Mouse (Mus musculus) brain, embryonic 18.5 days (tissue): ENCODE measurements around the gene B4galt1.
"Not testable (repeated sequence)": the region's sequence is repeated elsewhere in the genome, so short reads cannot be mapped to it uniquely, and the experiment has no call there.

Experiments
- DNase-seq: peaks from one replicate; pipeline ENCODE4 v3.0.0-alpha.2; 2012; ENCODE audit warnings: low read depth, low spot score

B4galt1 gene

GRCm38 (mm10) chr4:40819151-40819550, 34.7 kb downstream of the B4galt1 start:
- no peak for DNase-seq

GRCm38 (mm10) chr4:40818421-40818820, 35.4 kb downstream of the B4galt1 start:
- no peak for DNase-seq

- DNase-seq, result no peak
Observed at GRCm38 (mm10) chr4:40817936-40818335, 35.9 kb downstream of the B4galt1 start.

GRCm38 (mm10) chr4:40815775-40816372, 37.9 kb downstream of the B4galt1 start:
- DNase-seq, result no peak

DNA sequence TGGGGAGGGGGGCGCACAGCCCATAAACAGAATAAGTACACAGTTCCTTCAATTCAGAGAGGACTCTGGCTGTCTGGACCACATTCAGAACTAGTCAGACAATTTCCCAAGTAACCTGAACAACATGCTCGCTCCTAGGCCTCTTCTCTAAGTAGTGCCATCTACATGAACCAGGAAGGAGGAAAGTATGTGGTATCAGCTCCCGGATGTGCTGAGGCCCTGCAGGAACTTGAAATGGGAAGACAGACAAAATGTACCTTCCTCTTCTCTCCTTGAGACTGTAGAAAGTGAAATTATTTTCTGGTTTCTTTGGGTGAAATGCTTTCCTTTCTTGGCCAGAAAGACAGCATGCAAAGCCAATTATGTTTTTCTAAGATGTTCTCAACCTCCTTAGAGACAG, 38.7 kb downstream of the B4galt1 start:
- no peak for DNase-seq

DNA sequence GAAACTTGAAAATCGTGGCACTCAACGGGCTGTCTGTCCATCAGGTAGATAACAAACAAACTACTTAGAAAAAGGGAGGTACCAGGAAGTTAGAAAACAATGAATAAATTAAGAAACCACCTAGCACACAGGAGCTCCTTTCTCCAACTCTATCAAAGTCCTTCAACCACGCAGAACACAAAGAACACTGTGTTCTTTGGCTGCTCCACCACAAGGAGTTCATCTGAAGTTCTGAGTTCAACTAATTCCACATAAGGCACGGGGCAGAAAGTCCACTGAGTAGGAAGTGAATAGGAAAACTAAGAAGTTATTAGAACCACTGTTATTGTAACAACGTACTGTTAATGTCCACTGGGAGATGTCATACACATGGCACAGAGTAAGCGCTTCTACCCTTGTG, 39.4 kb downstream of the B4galt1 start:
- no peak for DNase-seq

DNA sequence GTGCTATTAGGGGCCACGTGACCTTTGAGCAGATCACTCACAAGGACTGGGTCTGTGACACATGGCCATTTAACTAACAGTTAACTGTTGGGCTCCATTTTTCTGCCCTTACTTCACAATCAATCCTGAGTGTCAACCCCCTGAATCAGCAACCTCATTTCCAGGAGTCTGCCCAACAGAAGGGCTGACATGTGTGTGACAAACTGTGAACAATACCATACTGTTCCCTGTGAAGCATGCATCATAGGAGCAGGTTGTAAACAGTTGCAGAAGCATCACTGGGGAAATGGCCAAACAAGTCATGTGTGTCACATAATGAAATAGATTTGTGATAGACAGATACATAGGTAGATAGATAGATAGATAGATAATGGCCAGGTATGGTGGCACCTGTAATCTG, 40.9 kb downstream of the B4galt1 start:
- DNase-seq, result no peak

GRCm38 (mm10) chr4:40810481-40810880, 43.3 kb downstream of the B4galt1 start:
- DNase-seq, result no peak

DNA sequence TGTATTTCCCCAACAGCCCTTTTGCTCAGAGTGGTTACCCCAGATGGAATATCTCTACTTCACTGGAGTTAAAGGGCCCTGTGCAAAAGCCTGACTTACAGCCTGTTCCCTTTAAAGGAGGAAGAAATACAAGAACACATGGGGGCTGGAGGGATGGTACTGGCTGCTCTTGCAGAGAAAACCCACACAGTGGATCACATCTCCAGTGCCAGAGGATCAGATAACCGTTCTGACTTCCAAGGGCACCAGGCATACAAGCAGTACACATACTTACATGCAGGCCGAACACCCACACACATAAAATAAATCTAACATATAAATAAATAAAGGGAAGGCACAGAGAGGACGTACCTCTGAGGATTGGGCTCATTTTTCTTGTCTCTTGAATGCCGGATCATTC, 46.4 kb downstream of the B4galt1 start:
- no peak for DNase-seq

GRCm38 (mm10) chr4:40805401-40805800, 48.4 kb downstream of the B4galt1 start:
- no peak for DNase-seq

DNA sequence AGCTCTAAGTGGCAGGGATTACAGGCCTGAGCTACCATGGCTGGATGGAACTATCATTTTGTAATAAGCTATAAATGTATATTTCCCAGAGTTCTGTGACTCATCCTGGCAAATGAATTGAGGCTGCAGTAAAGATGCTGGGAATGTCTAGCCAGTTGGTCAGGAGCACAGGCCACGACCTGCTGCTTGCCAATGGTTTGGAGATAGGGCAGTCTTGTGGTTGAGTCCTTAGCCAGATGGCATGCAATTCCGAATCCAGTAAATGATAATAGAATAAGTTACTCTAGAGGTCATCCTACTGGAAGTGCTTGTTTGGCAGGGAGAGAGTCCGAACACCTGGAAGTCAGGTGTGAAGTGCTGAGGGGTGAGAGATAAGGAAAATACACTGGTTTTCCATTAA, 51.0 kb downstream of the B4galt1 start:
- DNase-seq, result no peak

DNA sequence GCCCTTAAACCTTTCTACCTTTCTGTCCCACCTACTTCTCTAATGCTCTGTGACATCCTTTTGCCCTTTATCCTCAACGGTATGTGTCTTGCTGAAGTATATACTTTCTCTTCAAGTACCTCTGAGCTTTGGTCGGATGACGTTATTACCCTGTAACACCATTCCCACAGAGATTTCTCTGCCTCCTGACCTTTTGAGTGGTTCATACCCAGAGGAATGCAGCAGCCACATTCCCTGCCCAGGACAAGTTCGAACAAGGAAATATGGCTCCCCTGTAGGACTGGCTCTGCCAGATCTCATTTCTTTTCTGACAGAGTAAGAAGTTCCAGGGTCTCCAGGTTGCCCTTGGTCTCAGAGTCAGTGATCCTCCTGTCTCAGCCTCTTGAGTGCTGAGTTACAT, 51.9 kb downstream of the B4galt1 start:
- DNase-seq, result no peak

- no peak for DNase-seq
Observed at GRCm38 (mm10) chr4:40800873-40801272, 52.9 kb downstream of the B4galt1 start.

- DNase-seq, result not testable (repeated sequence)
Observed at GRCm38 (mm10) chr4:40798833-40799555, 54.8 kb downstream of the B4galt1 start.

- no peak for DNase-seq
Observed at GRCm38 (mm10) chr4:40795761-40796160, 58.0 kb downstream of the B4galt1 start.

- no peak for DNase-seq
Observed at GRCm38 (mm10) chr4:40794320-40794719, 59.5 kb downstream of the B4galt1 start.

- DNase-seq, result no peak
Observed at GRCm38 (mm10) chr4:40791176-40791575, 62.6 kb downstream of the B4galt1 start.

DNA sequence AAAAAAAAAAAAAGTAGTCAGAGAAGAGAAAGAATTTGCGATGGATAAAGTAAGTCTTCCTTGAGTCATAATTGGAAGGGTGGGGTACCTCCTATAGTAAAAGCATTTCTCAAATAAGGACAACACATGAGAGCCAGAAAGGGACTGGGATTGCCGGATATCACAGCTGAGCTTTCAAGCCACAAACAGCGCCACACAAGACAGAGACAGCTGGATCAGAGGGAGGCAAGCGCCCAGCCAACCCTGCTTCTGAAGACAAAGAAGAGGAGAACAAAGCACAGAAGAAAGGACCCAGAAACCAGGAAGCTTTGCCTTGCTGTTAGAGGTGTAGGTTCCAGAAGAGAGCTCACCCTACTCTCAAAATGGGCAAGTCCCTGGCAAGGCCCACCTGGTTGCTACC, 67.2 kb downstream of the B4galt1 start:
- DNase-seq, result no peak

DNA sequence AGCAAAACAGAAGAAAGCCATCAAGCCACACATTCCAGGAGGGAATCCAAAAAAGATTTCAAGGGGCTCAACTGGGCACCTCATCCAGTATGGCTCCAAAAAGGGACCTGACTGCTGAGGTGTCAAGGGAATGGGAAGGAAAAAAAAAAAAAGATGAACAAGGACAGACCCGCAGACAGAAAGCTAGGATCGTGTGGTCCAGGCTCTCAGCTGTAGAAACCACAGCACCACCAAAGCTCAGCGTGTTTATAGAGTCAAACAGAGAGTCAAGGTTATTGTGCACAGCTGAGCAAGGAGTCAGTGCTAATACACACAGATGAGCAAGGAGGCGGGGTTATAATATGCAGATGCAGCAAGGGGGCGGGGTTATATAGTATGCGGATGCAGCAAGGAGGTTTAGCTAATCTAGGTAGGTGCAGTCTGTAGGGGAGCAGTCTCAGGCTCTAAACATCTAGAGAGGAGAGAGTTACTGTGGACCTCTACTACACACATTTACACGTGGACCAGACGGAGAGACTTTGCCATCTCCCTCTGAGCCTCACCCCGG, 68.1 kb downstream of the B4galt1 start:
- DNase-seq, result no peak

DNA sequence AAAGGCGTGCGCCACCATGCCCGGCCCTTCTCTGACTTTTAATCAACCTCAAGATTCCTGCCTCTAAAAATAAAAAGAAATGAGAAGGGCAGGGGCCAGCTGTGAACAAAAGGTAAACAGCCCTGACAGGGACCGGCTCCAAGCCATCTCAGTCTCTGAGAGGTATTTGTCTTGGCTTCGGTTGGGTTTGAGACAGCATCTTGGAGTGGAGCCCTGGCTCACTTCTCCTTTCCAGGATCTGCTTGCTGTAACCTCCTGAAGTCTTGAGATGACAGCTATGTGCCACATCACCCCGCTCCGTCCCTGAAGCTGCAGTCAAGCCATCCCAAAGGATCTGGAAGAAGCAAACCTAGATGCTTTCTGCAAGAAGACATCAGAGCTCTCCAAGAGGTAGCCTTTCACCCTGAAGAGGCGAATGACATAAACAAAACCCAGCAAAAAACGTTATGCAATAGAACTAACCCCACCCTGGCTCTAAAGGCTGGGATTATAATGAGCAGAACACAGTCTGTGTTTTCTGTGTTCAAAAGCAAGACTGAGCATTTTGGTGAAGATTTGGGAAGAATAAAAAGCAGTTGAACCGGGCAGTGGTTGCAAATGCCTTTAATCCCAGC, 69.1 kb downstream of the B4galt1 start:
- DNase-seq, result no peak

DNA sequence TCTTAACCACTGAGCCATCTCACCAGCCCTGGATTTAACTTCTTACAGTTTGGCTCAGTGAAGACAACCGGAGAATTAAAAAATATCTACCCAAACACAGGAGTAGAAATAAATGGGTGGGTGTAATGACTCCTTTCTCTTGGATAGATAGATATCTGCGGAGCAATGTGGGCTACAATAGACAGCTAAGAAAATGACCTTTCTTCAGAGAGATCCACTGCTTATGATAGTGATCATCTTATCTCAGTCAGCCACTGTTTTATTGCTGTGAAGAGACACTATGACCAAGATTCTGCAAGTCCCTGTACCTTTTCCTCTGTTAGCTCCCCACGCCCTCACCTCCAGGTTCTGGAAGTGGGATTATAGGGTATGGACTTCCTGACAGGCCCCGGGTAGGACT, 70.8 kb downstream of the B4galt1 start:
- DNase-seq, result no peak

- DNase-seq, result no peak
Observed at GRCm38 (mm10) chr4:40781797-40782495, 71.9 kb downstream of the B4galt1 start.
